Mouse (Mus musculus) bone marrow macrophage, adult 2 months (primary cell): Measurements from ENCODE around the gene Rnf7. TPM values are rescaled to one million over a fixed set of nuclear protein-coding genes. Genes with fewer than 3 reads are reported as not detected.

Experiments used
- H3K27ac ChIP-seq: 2 replicates; pipeline ENCODE4 v1.5.1; 2012; ENCODE audit warnings: low read depth, low read length; ENCODE audit not compliant: insufficient read depth
- H3K4me1 ChIP-seq: 2 replicates; pipeline ENCODE4 v1.6.1; 2012; ENCODE audit warnings: low read length; ENCODE audit not compliant: control insufficient read depth, insufficient read depth
- H3K4me3 ChIP-seq: 2 replicates; pipeline ENCODE4 v1.5.1; 2012; ENCODE audit warnings: mild to moderate bottlenecking, low read length, moderate library complexity; ENCODE audit not compliant: insufficient read depth
- CTCF ChIP-seq: IDR thresholded peaks from 2 replicates; pipeline ENCODE4 v1.5.1; 2012; ENCODE audit warnings: low read depth, mild to moderate bottlenecking, low read length, moderate library complexity
- POLR2A ChIP-seq: IDR thresholded peaks from 2 replicates; pipeline ENCODE4 v1.6.1; 2012; ENCODE audit warnings: mild to moderate bottlenecking, low read depth, low read length, borderline replicate concordance
- polyA plus RNA-seq: library from polyadenylated mRNA; stranded (reverse); fragments of >200 nt; gene quantifications from 2 replicates; pipeline ENCODE4 v1.2.4, GENCODE M21; 2012; ENCODE audit not compliant: missing spikeins, insufficient read depth, insufficient read length

The Rnf7 gene
- polyA plus RNA-seq, 1 experiment = 96.4 TPM

GRCm38 (mm10) chr9:96470266-96470974, 8.1 kb downstream of the Rnf7 start:
- TF ChIP-seq POLR2A = no peak
- no peak for TF ChIP-seq CTCF
- no peak overlapping the region for H3K27ac ChIP-seq
- H3K4me3 ChIP-seq = no peak overlapping the region
- H3K4me1 ChIP-seq = peaks cover 8% of the 10 kb centered on the region

GRCm38 (mm10) chr9:96469556-96470265, 8.8 kb downstream of the Rnf7 start:
- no peak for TF ChIP-seq CTCF
- TF ChIP-seq POLR2A = no peak
- no peak overlapping the region for H3K4me3 ChIP-seq
- no peak overlapping the region for H3K27ac ChIP-seq
- peaks cover 6% of the 10 kb centered on the region; the same call in 1 of the 2 replicates for H3K4me1 ChIP-seq

- TF ChIP-seq POLR2A = no peak
- no peak for TF ChIP-seq CTCF
- Histone ChIP-seq H3K27ac (no peak overlapping the region), H3K4me1 (no peaks in the 10 kb centered on the region), H3K4me3 (no peak overlapping the region)
Observed at GRCm38 (mm10) chr9:96463708-96464107, 14.8 kb downstream of the Rnf7 start.

GRCm38 (mm10) chr9:96461607-96462006, 16.9 kb downstream of the Rnf7 start:
- Histone ChIP-seq H3K27ac (no peak overlapping the region), H3K4me1 (no peaks in the 10 kb centered on the region), H3K4me3 (no peak overlapping the region)
- TF ChIP-seq CTCF (no peak), POLR2A (no peak)

- TF ChIP-seq POLR2A (no peak), CTCF (no peak)
Observed at GRCm38 (mm10) chr9:96460117-96460865, 18.2 kb downstream of the Rnf7 start.

GRCm38 (mm10) chr9:96455618-96456017, 22.9 kb downstream of the Rnf7 start:
- Histone ChIP-seq H3K4me3 (no peak overlapping the region), H3K4me1 (no peaks in the 10 kb centered on the region), H3K27ac (no peak overlapping the region)
- no peak for TF ChIP-seq CTCF
- no peak for TF ChIP-seq POLR2A

More at GRCm38 (mm10) chr9:96460117-96460865, 18.2 kb downstream of the Rnf7 start:
- H3K4me3 ChIP-seq = no peak overlapping the region
- H3K4me1 ChIP-seq = no peaks in the 10 kb centered on the region
- H3K27ac ChIP-seq = no peak overlapping the region

GRCm38 (mm10) chr9:96452956-96453355, 25.5 kb downstream of the Rnf7 start:
- TF ChIP-seq CTCF = no peak
- no peak for TF ChIP-seq POLR2A
- Histone ChIP-seq H3K4me3 (no peak overlapping the region), H3K27ac (no peak overlapping the region), H3K4me1 (peaks cover 5% of the 10 kb centered on the region)

- no peak overlapping the region for H3K4me3 ChIP-seq
- H3K27ac ChIP-seq = no peak overlapping the region
- TF ChIP-seq POLR2A = no peak
- TF ChIP-seq CTCF = no peak
Observed at GRCm38 (mm10) chr9:96450900-96451720, 27.4 kb downstream of the Rnf7 start.

GRCm38 (mm10) chr9:96449514-96449913, 29.0 kb downstream of the Rnf7 start:
- Histone ChIP-seq H3K4me3 (no peak overlapping the region), H3K4me1 (peaks cover 5% of the 10 kb centered on the region), H3K27ac (no peak overlapping the region)
- TF ChIP-seq CTCF (no peak), POLR2A (no peak)

More at GRCm38 (mm10) chr9:96450900-96451720, 27.4 kb downstream of the Rnf7 start:
- H3K4me1 ChIP-seq = peaks cover 5% of the 10 kb centered on the region
